Mouse (Mus musculus): ENCODE results near the gene Ifi35. TPM values are rescaled to one million over a fixed set of nuclear protein-coding genes. Genes with fewer than 3 reads are reported as not detected.
"Not testable (repeated sequence)": the region's sequence is repeated elsewhere in the genome, so short reads cannot be mapped to it uniquely, and the experiment has no call there.

The Ifi35 gene
- polyA plus RNA-seq, 2 experiments, result 17.2 to 22.1 TPM

DNA sequence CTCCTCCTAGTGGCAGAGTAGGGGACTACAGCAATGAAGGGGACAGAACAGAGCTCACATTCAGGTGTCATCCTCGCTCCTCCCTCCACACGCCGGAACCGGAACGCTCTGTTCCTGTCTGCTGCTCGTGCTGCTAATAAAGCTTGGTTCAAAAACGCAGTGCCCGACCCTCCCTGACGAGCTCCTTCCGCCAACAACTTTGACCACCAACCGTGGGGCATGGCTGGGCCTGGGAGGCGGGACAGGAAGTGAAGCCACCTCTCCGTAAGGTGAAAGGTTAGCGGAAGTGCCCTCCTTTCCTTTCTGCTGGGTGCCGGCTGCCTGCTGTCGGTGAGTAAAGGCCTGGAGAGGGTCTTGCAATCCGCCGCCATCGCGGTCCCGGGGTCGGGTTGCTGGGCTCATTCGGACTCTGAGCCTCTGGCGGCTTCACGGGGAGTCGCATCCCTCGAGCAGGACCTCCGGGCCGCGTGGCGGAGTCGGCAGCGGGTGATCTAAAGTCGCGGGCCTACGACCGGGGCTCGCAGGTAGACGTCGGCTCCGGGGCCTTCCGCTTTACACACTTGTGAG lies 6.0 kb upstream of the Ifi35 start, which contains the start of gene Rpl27:
Rpl27 (plus strand) TSS at position 172 of the 567 bp plus-strand sequence.
- under 1% methylated on average over 42 of the region's 42 CpGs for WGBS (ENCODE audit: insufficient replicate concordance)
- H3K4me2 ChIP-seq (ENCODE audit: low read depth), result peak within 1 kb of the TSS; percentile 76
- H3K9ac ChIP-seq (replicated peaks), result peak within 1 kb of the TSS; percentile 85
- DNase-seq (ENCODE audit: low read depth in 3 of 3, low spot score in 3 of 3) (peak; percentile 99), ATAC-seq (ENCODE audit: insufficient read depth) (peak; percentile 96)
- peak within 1 kb of the TSS; percentile 77 to 91 for H3K4me3 ChIP-seq (ENCODE audit: insufficient read depth in 1 of 2, low read depth in 2 of 2, low read length in 2 of 2)
- peaks cover 0 to 19% of the 10 kb centered on the region in 2 experiments; a peak in 3 of 4 replicates for H3K4me1 ChIP-seq (replicated peaks; ENCODE audit: control insufficient read depth in 2 of 2, insufficient read depth in 2 of 2, low read length in 1 of 2)
- TF ChIP-seq CTCF (IDR thresholded peaks at IDR 0.05; ENCODE audit: low read depth) (peak; percentile 94), EP300 (IDR thresholded peaks at IDR 0.05; ENCODE audit: low read depth) (peak; percentile 74)
- H3K36me3 ChIP-seq (replicated peaks; ENCODE audit: control insufficient read depth, insufficient read depth, low read depth), result peaks cover 23% of the 10 kb centered on the region
- no peaks in the 10 kb centered on the region for H3K27me3 ChIP-seq (ENCODE audit: control insufficient read depth, insufficient read depth, low read length)
- H3K9me3 ChIP-seq (ENCODE audit: control insufficient read depth, low read length), result no peaks in the 10 kb centered on the region
- peak within 1 kb of the TSS; percentile 56 for H3K27ac ChIP-seq

DNA sequence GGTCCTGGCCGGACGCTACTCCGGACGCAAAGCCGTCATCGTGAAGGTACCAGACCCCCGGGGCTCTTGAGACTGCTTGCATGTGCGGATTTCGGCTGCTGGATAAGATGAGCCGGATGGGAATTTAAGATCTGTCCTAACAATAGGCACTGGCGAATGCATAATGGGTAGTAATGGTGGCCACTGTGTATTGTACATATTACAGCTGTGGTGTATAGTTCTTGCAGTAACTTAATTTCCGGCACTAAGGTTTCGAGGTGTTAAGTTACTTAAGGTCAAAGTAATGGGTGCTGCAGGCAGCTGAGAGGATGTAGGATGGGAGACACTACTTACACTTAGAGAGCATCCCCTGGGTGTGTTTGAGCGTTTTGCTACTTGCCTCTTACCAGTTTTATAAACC lies 5.4 kb upstream of the Ifi35 start:
- peak overlapping the region; percentile 76 for H3K4me2 ChIP-seq (ENCODE audit: low read depth)
- peak overlapping the region; percentile 56 for H3K27ac ChIP-seq
- H3K9ac ChIP-seq (replicated peaks), result peak overlapping the region; percentile 85
- ATAC-seq (ENCODE audit: insufficient read depth) (no peak), DNase-seq (ENCODE audit: low read depth in 3 of 3, low spot score in 3 of 3) (no peak)
- H3K9me3 ChIP-seq (ENCODE audit: control insufficient read depth, low read length), result no peaks in the 10 kb centered on the region
- peaks cover 23% of the 10 kb centered on the region for H3K36me3 ChIP-seq (replicated peaks; ENCODE audit: control insufficient read depth, insufficient read depth, low read depth)
- H3K4me1 ChIP-seq (replicated peaks; ENCODE audit: control insufficient read depth in 2 of 2, insufficient read depth in 2 of 2, low read length in 1 of 2), result peaks cover 3 to 22% of the 10 kb centered on the region in 2 experiments
- TF ChIP-seq EP300 (IDR thresholded peaks at IDR 0.05; ENCODE audit: low read depth), result no peak
- TF ChIP-seq CTCF (IDR thresholded peaks at IDR 0.05; ENCODE audit: low read depth), result no peak
- WGBS (ENCODE audit: insufficient replicate concordance), result 0% methylated on average over 14 of the region's 14 CpGs
- H3K4me3 ChIP-seq (ENCODE audit: insufficient read depth in 1 of 2, low read depth in 2 of 2, low read length in 2 of 2), result peak overlapping the region; percentile 77 to 91
- H3K27me3 ChIP-seq (ENCODE audit: control insufficient read depth, insufficient read depth, low read length), result no peaks in the 10 kb centered on the region

DNA sequence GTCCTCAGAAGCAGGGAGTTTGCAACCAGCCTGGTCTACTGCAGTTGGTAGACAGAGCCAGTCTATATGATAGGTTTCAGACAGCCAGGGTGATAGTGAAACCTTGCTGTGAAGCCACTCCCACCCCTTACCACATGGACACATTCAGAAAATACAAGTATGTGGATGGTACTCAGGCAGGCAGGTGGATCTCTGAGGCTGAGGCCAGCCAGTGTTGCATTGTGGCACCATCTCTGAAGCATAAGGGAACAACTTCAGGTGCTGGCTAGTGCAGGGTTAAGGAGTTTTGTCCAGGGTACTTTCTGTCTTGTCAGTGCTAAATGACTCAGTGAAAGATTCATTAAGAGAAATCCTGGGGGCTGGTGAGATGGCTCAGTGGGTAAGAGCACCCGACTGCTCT lies 1.9 kb upstream of the Ifi35 start:
- TF ChIP-seq CTCF (IDR thresholded peaks at IDR 0.05; ENCODE audit: low read depth) (no peak), EP300 (IDR thresholded peaks at IDR 0.05; ENCODE audit: low read depth) (no peak)
- peak overlapping the region; percentile 25; the same call in 1 of the 2 replicates for H3K27ac ChIP-seq
- H3K4me2 ChIP-seq (ENCODE audit: low read depth), result no peak overlapping the region
- 74% methylated on average over 1 of the region's 1 CpGs for WGBS (ENCODE audit: insufficient replicate concordance)
- DNase-seq (ENCODE audit: low read depth in 3 of 3, low spot score in 3 of 3) (no peak), ATAC-seq (ENCODE audit: insufficient read depth) (no peak)
- H3K4me1 ChIP-seq (replicated peaks; ENCODE audit: control insufficient read depth in 2 of 2, insufficient read depth in 2 of 2, low read length in 1 of 2), result peaks cover 13 to 30% of the 10 kb centered on the region in 2 experiments
- H3K27me3 ChIP-seq (ENCODE audit: control insufficient read depth, insufficient read depth, low read length), result no peaks in the 10 kb centered on the region
- H3K4me3 ChIP-seq (ENCODE audit: insufficient read depth in 1 of 2, low read depth in 2 of 2, low read length in 2 of 2), result no peak overlapping the region
- H3K36me3 ChIP-seq (replicated peaks; ENCODE audit: control insufficient read depth, insufficient read depth, low read depth), result peaks cover 23% of the 10 kb centered on the region
- no peaks in the 10 kb centered on the region for H3K9me3 ChIP-seq (ENCODE audit: control insufficient read depth, low read length)
- no peak overlapping the region for H3K9ac ChIP-seq (replicated peaks)

DNA sequence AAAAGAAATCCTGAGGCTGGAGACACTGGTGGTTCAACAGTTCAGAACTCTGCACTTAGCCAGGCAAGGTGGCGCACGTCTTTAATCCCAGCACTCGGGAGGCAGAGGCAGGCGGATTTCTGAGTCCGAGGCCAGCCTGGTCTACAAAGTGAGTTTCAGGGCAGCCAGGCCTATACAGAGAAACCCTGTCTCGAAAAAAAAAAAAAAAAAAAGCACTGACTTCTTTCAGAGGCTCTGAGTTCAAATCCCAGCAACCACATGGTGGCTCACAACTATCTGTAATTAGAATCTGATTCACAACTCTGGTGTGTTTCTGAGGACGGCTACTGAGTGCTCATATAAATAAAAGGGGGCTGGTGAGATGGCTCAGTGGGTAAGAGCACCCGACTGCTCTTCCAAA lies 1.3 kb upstream of the Ifi35 start:
- not testable (repeated sequence) for H3K27ac ChIP-seq; H3K4me3 ChIP-seq (ENCODE audit: insufficient read depth in 1 of 2, low read depth in 2 of 2, low read length in 2 of 2); H3K27me3 ChIP-seq (ENCODE audit: control insufficient read depth, insufficient read depth, low read length); H3K9me3 ChIP-seq (ENCODE audit: control insufficient read depth, low read length); H3K9ac ChIP-seq (replicated peaks); ATAC-seq (ENCODE audit: insufficient read depth); H3K4me2 ChIP-seq (ENCODE audit: low read depth); DNase-seq (ENCODE audit: low read depth in 3 of 3, low spot score in 3 of 3)
- WGBS (ENCODE audit: insufficient replicate concordance), result 74% methylated on average over 8 of the region's 8 CpGs
- Histone ChIP-seq H3K4me1 (replicated peaks; ENCODE audit: control insufficient read depth in 2 of 2, insufficient read depth in 2 of 2, low read length in 1 of 2) (peaks cover 13 to 35% of the 10 kb centered on the region in 2 experiments), H3K36me3 (replicated peaks; ENCODE audit: control insufficient read depth, insufficient read depth, low read depth) (peaks cover 23% of the 10 kb centered on the region)

DNA sequence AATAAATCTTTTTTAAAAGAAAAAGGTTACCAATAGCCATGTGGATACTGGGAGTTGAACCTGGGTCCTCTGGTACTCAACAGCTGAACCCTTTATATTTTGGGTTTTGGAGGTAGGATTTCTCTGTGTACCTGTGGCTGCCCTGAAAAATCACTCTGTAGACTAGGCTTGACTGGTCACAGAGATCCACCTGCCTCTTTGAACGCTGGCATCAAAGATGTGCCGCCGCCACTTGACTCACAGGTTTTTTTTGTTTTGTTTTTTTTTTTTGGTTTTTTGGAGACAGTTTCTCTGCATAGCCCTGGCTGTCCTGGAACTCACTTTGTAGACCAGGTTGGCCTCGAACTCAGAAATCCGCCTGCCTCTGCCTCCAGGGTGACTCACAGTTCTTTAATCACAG lies 421 bp upstream of the Ifi35 start:
- Histone ChIP-seq H3K9ac (replicated peaks) (no peak overlapping the region), H3K27ac (peak overlapping the region; percentile 95), H3K4me1 (replicated peaks; ENCODE audit: control insufficient read depth in 2 of 2, insufficient read depth in 2 of 2, low read length in 1 of 2) (peaks cover 13 to 41% of the 10 kb centered on the region in 2 experiments), H3K4me3 (ENCODE audit: insufficient read depth in 1 of 2, low read depth in 2 of 2, low read length in 2 of 2) (peak overlapping the region; percentile 90 to 96; a peak in 2 of 4 replicates), H3K9me3 (ENCODE audit: control insufficient read depth, low read length) (no peaks in the 10 kb centered on the region), H3K4me2 (ENCODE audit: low read depth) (peak overlapping the region; percentile 78), H3K36me3 (replicated peaks; ENCODE audit: control insufficient read depth, insufficient read depth, low read depth) (peaks cover 23% of the 10 kb centered on the region), H3K27me3 (ENCODE audit: control insufficient read depth, insufficient read depth, low read length) (no peaks in the 10 kb centered on the region)
- no peak for ATAC-seq (ENCODE audit: insufficient read depth)
- 77% methylated on average over 5 of the region's 5 CpGs for WGBS (ENCODE audit: insufficient replicate concordance)
- TF ChIP-seq EP300 (IDR thresholded peaks at IDR 0.05; ENCODE audit: low read depth) (no peak), CTCF (IDR thresholded peaks at IDR 0.05; ENCODE audit: low read depth) (no peak)
- no peak for DNase-seq (ENCODE audit: low read depth in 3 of 3, low spot score in 3 of 3)

Data from liver, embryonic 14.5 days (tissue).